Mouse (Mus musculus): ENCODE data around the gene Kcnq5.

DNA sequence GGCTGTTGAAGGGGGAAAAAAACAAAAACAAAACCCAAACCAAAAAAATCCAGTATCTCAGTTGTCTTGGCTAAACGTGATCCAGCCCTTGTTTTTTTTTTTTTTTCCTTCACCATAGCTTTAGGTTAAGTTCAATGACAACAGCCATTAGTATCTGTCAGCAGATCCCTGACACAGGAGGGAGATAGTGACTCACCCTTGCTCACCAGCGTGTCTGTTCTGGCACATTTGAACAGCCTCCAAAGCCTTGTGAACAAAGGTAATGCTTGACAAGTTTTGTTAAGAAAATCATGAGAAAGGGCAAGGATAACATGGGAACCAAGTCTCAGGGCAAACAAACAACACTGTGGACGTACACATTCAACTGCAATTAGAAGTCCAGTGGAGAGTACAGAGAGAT, 123.2 kb downstream of the Kcnq5 start:
- TF ChIP-seq EP300 (optimal IDR thresholded peaks at IDR 0.05) (no peak), CTCF (IDR thresholded peaks at IDR 0.05; ENCODE audit: low read depth) (no peak)

Data from stomach, postnatal 0 days (tissue).